9 mouse cellular contexts compared by ENCODE assay signal in the genomic region with DNA sequence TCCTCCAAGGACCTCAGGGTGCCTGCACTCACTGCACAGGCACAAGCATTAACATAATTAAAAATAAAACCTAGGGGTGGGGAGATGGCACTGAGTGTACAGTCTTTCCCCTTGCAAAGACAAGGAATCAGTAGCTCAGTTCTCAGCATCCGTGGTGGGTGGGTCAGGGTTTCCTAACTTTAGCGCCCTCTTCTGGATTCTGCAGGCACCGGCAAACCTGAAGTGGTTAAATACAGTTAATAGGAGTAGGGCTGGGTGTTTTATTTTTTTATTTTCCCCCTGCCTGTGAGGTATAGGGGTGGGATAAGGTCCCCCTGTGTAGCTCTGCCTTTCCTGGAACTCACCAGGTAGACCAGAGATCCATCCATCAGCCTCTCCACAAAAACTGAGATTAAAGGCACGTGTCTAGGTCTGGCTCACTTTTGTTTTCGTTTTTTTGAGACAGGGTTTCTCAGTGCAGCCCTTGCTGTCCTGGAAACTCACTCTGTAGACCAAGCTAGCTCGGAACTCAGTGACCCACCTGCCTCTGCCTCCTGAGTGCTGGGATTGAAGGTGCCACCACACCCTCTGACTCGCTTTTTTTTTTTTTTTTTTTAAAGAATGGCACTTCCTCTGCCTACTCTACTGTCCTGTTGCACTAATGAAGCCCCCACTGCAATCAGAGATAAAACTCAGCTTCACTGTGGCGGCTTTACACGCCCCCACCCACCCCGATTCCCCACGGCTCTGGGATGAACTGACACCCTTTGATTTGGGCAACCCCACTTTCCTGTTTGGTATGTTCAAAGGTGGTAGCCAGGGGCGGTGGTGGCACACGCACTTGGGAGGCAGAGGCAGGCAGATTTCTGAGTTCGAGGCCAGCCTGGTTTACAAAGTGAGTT. TPM values are rescaled to one million over a fixed set of nuclear protein-coding genes. Genes with fewer than 3 reads are reported as not detected.
DNase-seq lines count a peak whose midpoint lies in the region; ATAC-seq and TF ChIP-seq lines count a peak whose summit lies in the region.
"Had no signal": no experiment of that assay in that cellular context is flagged by ENCODE, and none has a peak within 500 bp of the region (broad histone marks: within the 10 kb centered on the region; RNA-seq: fewer than 3 reads in every experiment).

No protein-coding gene starts in this region.

- peak; percentile 71 for DNase-seq in adrenal gland, postnatal 14 days
- DNase-seq in adrenal gland, postnatal 25 days, result no peak
- DNase-seq in 416B (ENCODE audit: low read depth), result peak; percentile 79
- peak; percentile 69 for DNase-seq in embryo, embryonic 10 days (ENCODE audit: low spot score)
- DNase-seq in spleen, adult 18-20 months, result no peak

- no peak for TF ChIP-seq POLR2A in small intestine, adult 2 months (IDR thresholded peaks at IDR 0.05; ENCODE audit: low read depth, low read length)

- H3K4me3 ChIP-seq in hindbrain, embryonic 13.5 days, result peak overlapping the region; percentile 74
- peak overlapping the region; percentile 68 for H3K4me3 ChIP-seq in liver, embryonic 12.5 days
- peak overlapping the region; percentile 65; the same call in 1 of the 2 replicates for H3K4me3 ChIP-seq in small intestine, adult 2 months (ENCODE audit: low read depth, low read length)

- H3K27me3 ChIP-seq in hindbrain, embryonic 13.5 days, result peaks cover 14% of the 10 kb centered on the region
- H3K27me3 ChIP-seq in liver, embryonic 12.5 days (replicated peaks), result peaks cover 38% of the 10 kb centered on the region
- peaks cover 12% of the 10 kb centered on the region for H3K27me3 ChIP-seq in small intestine, adult 2 months (ENCODE audit: control insufficient read depth, insufficient read depth, low read length)
- H3K27me3 ChIP-seq: Patski had no signal

- no peak for ATAC-seq in hindbrain, embryonic 13.5 days (ENCODE audit: low FRiP score)
- no peak for ATAC-seq in liver, embryonic 12.5 days

- peak overlapping the region; percentile 95 for H3K4me2 ChIP-seq in hindbrain, embryonic 13.5 days
- H3K4me2 ChIP-seq in liver, embryonic 12.5 days, result peak overlapping the region; percentile 99

- WGBS in hindbrain, embryonic 13.5 days, result 55% methylated on average over 14 of the region's 14 CpGs
- 34% methylated on average over 14 of the region's 14 CpGs for WGBS in liver, embryonic 12.5 days (ENCODE audit: insufficient replicate concordance)
- 57% methylated on average over 14 of the region's 14 CpGs for WGBS in small intestine, adult 2 months

- H3K9ac ChIP-seq in hindbrain, embryonic 13.5 days, result peak overlapping the region; percentile 89
- peak overlapping the region; percentile 60 for H3K9ac ChIP-seq in liver, embryonic 12.5 days

- TF ChIP-seq CTCF in small intestine, adult 2 months (IDR thresholded peaks at IDR 0.05; ENCODE audit: extremely low read depth, insufficient read length, insufficient replicate concordance, low read depth, low read length), result peak; percentile 39; the same call in 1 of the 2 replicates

- H3K9me3 ChIP-seq in hindbrain, embryonic 13.5 days, result no peaks in the 10 kb centered on the region
- no peaks in the 10 kb centered on the region for H3K9me3 ChIP-seq in liver, embryonic 12.5 days (replicated peaks)

- peaks cover 40% of the 10 kb centered on the region for H3K4me1 ChIP-seq in hindbrain, embryonic 13.5 days (replicated peaks)
- H3K4me1 ChIP-seq in liver, embryonic 12.5 days, result peaks cover 39% of the 10 kb centered on the region
- peaks cover 14% of the 10 kb centered on the region for H3K4me1 ChIP-seq in small intestine, adult 2 months (ENCODE audit: control insufficient read depth, insufficient read depth, insufficient read length, low read length)

- peaks cover 51% of the 10 kb centered on the region for H3K36me3 ChIP-seq in hindbrain, embryonic 13.5 days
- H3K36me3 ChIP-seq in liver, embryonic 12.5 days, result peaks cover 44% of the 10 kb centered on the region
- peaks cover 29% of the 10 kb centered on the region for H3K36me3 ChIP-seq in small intestine, adult 2 months (ENCODE audit: control insufficient read depth, insufficient read depth, low read length)

- H3K27ac ChIP-seq in hindbrain, embryonic 13.5 days, result peak overlapping the region; percentile 87
- H3K27ac ChIP-seq in liver, embryonic 12.5 days, result no peak overlapping the region
- no peak overlapping the region for H3K27ac ChIP-seq in small intestine, adult 2 months (ENCODE audit: insufficient read depth, low read depth, low read length)

RNA-seq across cellular contexts. Expression of a gene that starts 0.5 kb away (rescaled TPM):
- total RNA-seq in adrenal gland, postnatal 14 days (2021), result 3.7 and 4.8 TPM in 2 replicates
- 5.3 and 6.6 TPM in 2 replicates for total RNA-seq in adrenal gland, postnatal 25 days (2021)
- polyA plus RNA-seq in hindbrain, embryonic 13.5 days (2015; fragmentation: Nextera tagmentation; extraction: Ambion mirVana), result 7.3 and 9.5 TPM in 2 replicates
- 0.12 and 0.14 TPM in 2 replicates for polyA plus RNA-seq in liver, embryonic 12.5 days (2016; fragmentation: Nextera tagmentation; extraction: Ambion mirVana)
- polyA plus RNA-seq in small intestine, adult 2 months (2012; rRNA removed), result 1.9 and 2.8 TPM in 2 replicates

RNA-seq across cellular contexts. Expression of a gene that starts 4.9 kb away (rescaled TPM):
- 135 and 137 TPM in 2 replicates for total RNA-seq in adrenal gland, postnatal 14 days (2021)
- 169 and 208 TPM in 2 replicates for total RNA-seq in adrenal gland, postnatal 25 days (2021)
- polyA plus RNA-seq in hindbrain, embryonic 13.5 days (2015; fragmentation: Nextera tagmentation; extraction: Ambion mirVana), result 87.5 and 90.8 TPM in 2 replicates
- polyA plus RNA-seq in liver, embryonic 12.5 days (2016; fragmentation: Nextera tagmentation; extraction: Ambion mirVana), result 43.4 and 45.8 TPM in 2 replicates
- polyA plus RNA-seq in small intestine, adult 2 months (2012; rRNA removed), result 120 and 305 TPM in 2 replicates

RNA-seq across cellular contexts. Expression of a gene that starts 5.0 kb away (rescaled TPM):
- 73.9 and 74.6 TPM in 2 replicates for total RNA-seq in adrenal gland, postnatal 14 days (2021)
- 96.4 and 123 TPM in 2 replicates for total RNA-seq in adrenal gland, postnatal 25 days (2021)
- polyA plus RNA-seq in hindbrain, embryonic 13.5 days (2015; fragmentation: Nextera tagmentation; extraction: Ambion mirVana), result 82.7 and 85.7 TPM in 2 replicates
- polyA plus RNA-seq in liver, embryonic 12.5 days (2016; fragmentation: Nextera tagmentation; extraction: Ambion mirVana), result 53.9 and 56.3 TPM in 2 replicates
- polyA plus RNA-seq in small intestine, adult 2 months (2012; rRNA removed), result 16.2 and 24.6 TPM in 2 replicates

RNA-seq across cellular contexts. Expression of a gene that starts 30.0 kb away (rescaled TPM):
- total RNA-seq in adrenal gland, postnatal 14 days (2021), result 44.1 and 44.2 TPM in 2 replicates
- total RNA-seq in adrenal gland, postnatal 25 days (2021), result 66.6 and 69.7 TPM in 2 replicates
- 28.6 and 33.8 TPM in 2 replicates for polyA plus RNA-seq in hindbrain, embryonic 13.5 days (2015; fragmentation: Nextera tagmentation; extraction: Ambion mirVana)
- polyA plus RNA-seq in liver, embryonic 12.5 days (2016; fragmentation: Nextera tagmentation; extraction: Ambion mirVana), result 17.4 and 18.9 TPM in 2 replicates
- polyA plus RNA-seq in small intestine, adult 2 months (2012; rRNA removed), result 43.4 and 89.2 TPM in 2 replicates

RNA-seq across cellular contexts. Expression of a gene that starts 44.4 kb away (rescaled TPM):
- total RNA-seq in adrenal gland, postnatal 14 days (2021), result 0.41 and 0.44 TPM in 2 replicates
- total RNA-seq in adrenal gland, postnatal 25 days (2021), result 1.00 TPM in 1 of 2 replicates, not detected in the other
- polyA plus RNA-seq in hindbrain, embryonic 13.5 days (2015; fragmentation: Nextera tagmentation; extraction: Ambion mirVana), result 9.5 and 11.1 TPM in 2 replicates
- not detected in 2 replicates for polyA plus RNA-seq in liver, embryonic 12.5 days (2016; fragmentation: Nextera tagmentation; extraction: Ambion mirVana)
- polyA plus RNA-seq in small intestine, adult 2 months (2012; rRNA removed), result 0.27 and 1.0 TPM in 2 replicates

Comparison
In these comparisons a context has a peak if more than half of its experiments do, and no peak if none do; other contexts are left out.
1. DNase-seq: peak in adrenal gland, postnatal 14 days (single experiment), 416B (single experiment) and embryo, embryonic 10 days (single experiment); none in adrenal gland, postnatal 25 days (single experiment) and spleen, adult 18-20 months (0 of 2).
2. Peak in every context shown above with its lines, with median percentiles within 50 percentile points of each other: H3K4me3 ChIP-seq.